Comparison of ENCODE assay signal across 11 mouse cellular contexts in genomic region chr11:48178943-48179342, GRCm38 (mm10).
DNase-seq lines count a peak whose midpoint lies in the region; ATAC-seq and TF ChIP-seq lines count a peak whose summit lies in the region.
"Had no signal": no experiment of that assay in that cellular context is flagged by ENCODE, and none has a peak within 500 bp of the region (broad histone marks: within the 10 kb centered on the region; RNA-seq: fewer than 3 reads in every experiment).

No protein-coding gene starts in this region.

- H3K36me3 ChIP-seq in heart, embryonic 12.5 days = no peaks in the 10 kb centered on the region
- no peaks in the 10 kb centered on the region for H3K36me3 ChIP-seq in lung, embryonic 14.5 days (ENCODE audit: insufficient read depth)
- H3K36me3 ChIP-seq: heart, embryonic 15.5 days had no signal

- TF ChIP-seq CTCF in lung, embryonic 14.5 days (IDR thresholded peaks at IDR 0.05; ENCODE audit: low read depth) = peak; percentile 47

- no peak overlapping the region for H3K4me2 ChIP-seq in heart, embryonic 12.5 days
- no peak overlapping the region for H3K4me2 ChIP-seq in lung, embryonic 14.5 days
- H3K4me2 ChIP-seq: heart, embryonic 15.5 days had no signal

- ATAC-seq in heart, embryonic 12.5 days (ENCODE audit: insufficient number of reproducible peaks, low FRiP score) = no peak
- ATAC-seq in lung, embryonic 14.5 days (ENCODE audit: insufficient read depth) = no peak

- no peak overlapping the region for H3K27ac ChIP-seq in heart, embryonic 12.5 days (ENCODE audit: poor library complexity, severe bottlenecking)
- H3K27ac ChIP-seq in lung, embryonic 14.5 days (ENCODE audit: low read depth) = no peak overlapping the region
- H3K27ac ChIP-seq: heart, embryonic 15.5 days; macrophage had no signal

- H3K9ac ChIP-seq in heart, embryonic 12.5 days = no peak overlapping the region
- H3K9ac ChIP-seq in lung, embryonic 14.5 days = no peak overlapping the region
- H3K9ac ChIP-seq: heart, embryonic 15.5 days had no signal

- H3K4me1 ChIP-seq in heart, embryonic 12.5 days (replicated peaks) = no peaks in the 10 kb centered on the region
- no peaks in the 10 kb centered on the region for H3K4me1 ChIP-seq in lung, embryonic 14.5 days (ENCODE audit: insufficient read depth)
- H3K4me1 ChIP-seq: heart, embryonic 15.5 days had no signal

- no peak overlapping the region for H3K4me3 ChIP-seq in heart, embryonic 12.5 days
- H3K4me3 ChIP-seq in lung, embryonic 14.5 days (ENCODE audit: low read depth, low read length) = no peak overlapping the region
- H3K4me3 ChIP-seq: erythroblast, embryonic 14.5 days; heart, embryonic 15.5 days had no signal

- no peaks in the 10 kb centered on the region for H3K27me3 ChIP-seq in heart, embryonic 12.5 days (replicated peaks)
- H3K27me3 ChIP-seq in lung, embryonic 14.5 days (ENCODE audit: insufficient read depth, low read length) = no peaks in the 10 kb centered on the region
- H3K27me3 ChIP-seq: heart, embryonic 15.5 days had no signal

- DNase-seq in heart, postnatal 10 days = peak; percentile 1 to 4
- peak; percentile 51 for DNase-seq in lung, embryonic 14.5 days
- no peak for DNase-seq in lung, adult 18-20 months
- DNase-seq in brain, adult 2 months (ENCODE audit: low read depth, low spot score) = peak; percentile 31
- DNase-seq in lung, postnatal 14 days = peak; percentile 13
- DNase-seq in layer of hippocampus, adult 8-10 months (ENCODE audit: low spot score in 2 of 2) = no peak
- DNase-seq in spleen, postnatal 14 days (ENCODE audit: low spot score in 2 of 2) = no peak

- intact Hi-C loops in heart, postnatal 10 days (cut with DNase I) = loop anchor here (5.0 kb wide), 1 partner anchor 408 kb away; no protein-coding TSS in a partner anchor

- H3K9me3 ChIP-seq in heart, embryonic 12.5 days (replicated peaks) = no peaks in the 10 kb centered on the region
- H3K9me3 ChIP-seq in lung, embryonic 14.5 days (ENCODE audit: low read depth, low read length) = no peaks in the 10 kb centered on the region
- H3K9me3 ChIP-seq: heart, embryonic 15.5 days had no signal

Comparison
In these comparisons a context has a peak if more than half of its experiments do, and no peak if none do; other contexts are left out.
1. DNase-seq: peak in heart, postnatal 10 days (2 of 2), lung, embryonic 14.5 days (single experiment), brain, adult 2 months (single experiment) and lung, postnatal 14 days (single experiment); none in lung, adult 18-20 months (0 of 2), layer of hippocampus, adult 8-10 months (0 of 2) and spleen, postnatal 14 days (0 of 2).